Mouse (Mus musculus): ENCODE measurements at regions not wholly inside any gene's neighbourhood (a gene's known extent, or its start where the extent isn't known, plus 50 kb on each side); places are given as distances from the start of the nearest gene placed in this dataset.

DNA sequence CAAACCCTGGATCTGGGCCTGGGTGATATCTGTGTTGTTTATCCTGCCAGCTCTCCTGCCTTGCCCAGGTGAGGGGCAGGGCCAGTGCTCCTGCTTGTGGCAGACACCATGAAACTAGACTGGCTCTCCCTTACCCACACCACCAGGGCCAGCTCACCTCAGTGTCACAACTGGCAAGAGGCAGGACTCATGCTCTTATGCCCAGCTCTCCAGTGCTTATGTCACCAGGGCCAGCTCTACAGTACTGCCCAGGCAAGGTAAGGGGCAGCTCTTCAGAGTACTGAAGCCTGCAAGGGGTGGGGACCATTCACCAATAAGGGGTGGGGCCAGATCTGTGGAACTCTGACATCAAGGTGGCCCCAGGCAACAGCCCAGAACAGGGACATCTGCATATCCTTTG is 52.7 kb upstream of the Kiz start:
- H3K9me3 ChIP-seq, result no peaks in the 10 kb centered on the region
- no peaks in the 10 kb centered on the region for H3K4me1 ChIP-seq
- H3K4me2 ChIP-seq (replicated peaks), result no peak overlapping the region
- H3K27ac ChIP-seq (replicated peaks), result no peak overlapping the region
- no peaks in the 10 kb centered on the region for H3K27me3 ChIP-seq
- ATAC-seq (replicated peaks), result no peak
- no peak overlapping the region for H3K9ac ChIP-seq (replicated peaks)
- H3K36me3 ChIP-seq, result no peaks in the 10 kb centered on the region
- no peak overlapping the region for H3K4me3 ChIP-seq
